Mouse (Mus musculus) hindbrain, embryonic 16.5 days (tissue): Measurements from ENCODE around the gene Slco1a4. TPM values are rescaled to one million over a fixed set of nuclear protein-coding genes. Genes with fewer than 3 reads are reported as not detected.
A peak's percentile ranks its signal among the peaks of the same experiment; 100 is the strongest.

ENCODE experiments used
- ATAC-seq: fragments of 200-750 bp; cut with Nextera tagmentation; 2 replicates; pipeline ENCODE4 v1.8.0; 2017; ENCODE audit warnings: moderate TSS enrichment, moderate library complexity
- H3K27ac ChIP-seq: fragments of 300-500 bp; sonication (generic); 2 replicates; pipeline ENCODE4 v1.5.1; 2014; ENCODE audit warnings: low read depth, mild to moderate bottlenecking, control low read depth, low read length, moderate library complexity
- H3K27me3 ChIP-seq: fragments of 300-500 bp; sonication (generic); replicated peaks from 2 replicates; pipeline ENCODE4 v1.6.1; 2014; ENCODE audit warnings: low read length; ENCODE audit not compliant: control insufficient read depth, insufficient read depth
- H3K36me3 ChIP-seq: fragments of 300-500 bp; sonication (generic); 2 replicates; pipeline ENCODE4 v1.6.1; 2014; ENCODE audit warnings: mild to moderate bottlenecking, low read length, moderate library complexity, mixed read lengths; ENCODE audit not compliant: control insufficient read depth, insufficient read depth
- H3K4me1 ChIP-seq: fragments of 300-500 bp; sonication (generic); 2 replicates; pipeline ENCODE4 v1.6.1; 2014; ENCODE audit warnings: low read depth, low read length; ENCODE audit not compliant: control insufficient read depth, insufficient read depth
- H3K4me2 ChIP-seq: fragments of 300-500 bp; sonication (generic); 2 replicates; pipeline ENCODE4 v1.6.1; 2014; ENCODE audit warnings: mild to moderate bottlenecking, low read length, control low read depth, moderate library complexity
- H3K4me3 ChIP-seq: fragments of 300-500 bp; sonication (generic); 2 replicates; pipeline ENCODE4 v1.5.1; 2014; ENCODE audit warnings: mild to moderate bottlenecking, low read length, control low read depth, moderate library complexity
- H3K9ac ChIP-seq: fragments of 300-500 bp; sonication (generic); 2 replicates; pipeline ENCODE4 v1.6.1; 2014; ENCODE audit warnings: low read depth, mild to moderate bottlenecking, control low read depth, low read length, moderate library complexity
- H3K9me3 ChIP-seq: fragments of 300-500 bp; sonication (generic); 2 replicates; pipeline ENCODE4 v1.6.1; 2014; ENCODE audit warnings: mild to moderate bottlenecking, low read length, moderate library complexity; ENCODE audit not compliant: control insufficient read depth
- WGBS: fragments of 180-500 bp; shearing (Covaris S2); extraction: QIAGEN DNeasy Blood & Tissue Kit; methylation state at CpG from one replicate; pipeline ENCODE4 v1.1.7; 2014; 5-methylcytosine and 5-hydroxymethylcytosine counted together
- polyA plus RNA-seq: library from polyadenylated mRNA; unstranded; fragments of >200 nt; fragmentation: Nextera tagmentation; extraction: Ambion mirVana; gene quantifications from 2 replicates; pipeline ENCODE4 v1.2.1, GENCODE M21; 2015

Gene Slco1a4
- polyA plus RNA-seq, 1 experiment from 2014 or later = 4.9 TPM

DNA sequence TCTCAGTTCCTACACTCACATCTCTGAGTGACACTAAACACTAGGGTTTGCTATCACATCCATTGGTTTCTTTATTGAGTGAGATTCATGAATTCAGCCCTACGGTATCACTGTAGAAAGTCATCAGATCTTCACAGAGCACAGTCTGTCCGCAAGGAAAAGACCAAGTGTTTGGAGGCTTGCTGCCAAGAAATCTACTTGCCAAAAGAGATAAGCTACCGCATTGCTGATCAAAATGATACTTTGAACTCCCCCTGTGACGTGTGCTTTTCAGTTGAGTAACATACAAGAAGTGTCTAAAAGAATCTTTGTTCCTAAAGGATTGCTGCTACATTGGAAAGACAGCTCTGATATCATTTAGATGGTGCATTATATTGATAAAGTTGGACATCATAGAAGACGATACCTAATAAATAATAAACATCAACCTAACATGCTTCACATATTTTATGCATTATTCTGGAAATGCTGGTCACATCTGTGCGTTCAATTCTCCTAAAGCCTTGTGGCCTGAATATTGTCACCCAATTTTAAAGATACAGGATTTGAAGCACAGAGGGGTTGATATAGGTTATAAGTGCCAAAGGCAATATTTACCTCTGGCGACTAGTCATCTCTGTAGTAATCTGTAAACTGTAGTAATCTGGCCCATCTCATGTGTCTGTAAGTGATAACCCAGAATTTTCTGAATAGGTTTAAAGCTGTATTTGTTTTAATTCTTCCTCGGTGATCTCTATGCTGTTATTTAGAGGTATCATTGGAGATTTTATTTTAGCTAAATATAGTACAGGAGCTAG lies 1.9 kb upstream of the Slco1a4 start:
- WGBS = 81% methylated on average over 8 of the region's 8 CpGs
- no peak overlapping the region for H3K4me2 ChIP-seq
- no peaks in the 10 kb centered on the region for H3K4me1 ChIP-seq
- H3K4me3 ChIP-seq = no peak overlapping the region
- ATAC-seq = no peak
- no peaks in the 10 kb centered on the region for H3K9me3 ChIP-seq
- no peaks in the 10 kb centered on the region for H3K36me3 ChIP-seq
- H3K9ac ChIP-seq = no peak overlapping the region
- H3K27ac ChIP-seq = no peak overlapping the region
- H3K27me3 ChIP-seq = no peaks in the 10 kb centered on the region

DNA sequence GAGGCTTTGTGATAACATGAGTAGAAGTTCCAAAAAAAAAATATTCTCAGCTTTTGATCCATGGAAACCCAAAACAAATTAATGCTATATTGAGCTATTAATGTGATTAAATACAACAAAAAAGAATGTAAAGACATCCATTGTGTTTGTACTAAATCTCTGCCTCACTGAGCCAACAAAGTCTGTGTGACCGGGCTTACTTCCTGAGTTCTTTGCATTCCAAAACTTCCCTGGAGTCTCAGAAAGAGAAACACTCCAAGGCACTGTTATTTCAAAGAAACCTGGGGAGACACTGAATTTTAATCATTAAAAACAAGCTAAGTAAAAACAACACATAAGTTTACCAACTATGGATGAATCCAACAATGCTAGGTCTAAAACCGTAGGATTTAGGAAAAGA lies 2.4 kb downstream of the Slco1a4 start:
- 60% methylated on average over 2 of the region's 2 CpGs for WGBS
- H3K9me3 ChIP-seq = no peaks in the 10 kb centered on the region
- H3K4me2 ChIP-seq = no peak overlapping the region
- H3K9ac ChIP-seq = no peak overlapping the region
- no peak for ATAC-seq
- H3K4me3 ChIP-seq = no peak overlapping the region
- H3K4me1 ChIP-seq = no peaks in the 10 kb centered on the region
- no peaks in the 10 kb centered on the region for H3K36me3 ChIP-seq
- H3K27ac ChIP-seq = no peak overlapping the region
- no peaks in the 10 kb centered on the region for H3K27me3 ChIP-seq

- Histone ChIP-seq H3K9me3 (no peaks in the 10 kb centered on the region), H3K4me1 (no peaks in the 10 kb centered on the region), H3K36me3 (no peaks in the 10 kb centered on the region), H3K4me3 (no peak overlapping the region), H3K27me3 (no peaks in the 10 kb centered on the region), H3K27ac (no peak overlapping the region), H3K9ac (no peak overlapping the region), H3K4me2 (no peak overlapping the region)
- 21% methylated on average over 4 of the region's 4 CpGs for WGBS
- ATAC-seq = no peak
Measured at GRCm38 (mm10) chr6:141849051-141849450, 6.9 kb downstream of the Slco1a4 start.

DNA sequence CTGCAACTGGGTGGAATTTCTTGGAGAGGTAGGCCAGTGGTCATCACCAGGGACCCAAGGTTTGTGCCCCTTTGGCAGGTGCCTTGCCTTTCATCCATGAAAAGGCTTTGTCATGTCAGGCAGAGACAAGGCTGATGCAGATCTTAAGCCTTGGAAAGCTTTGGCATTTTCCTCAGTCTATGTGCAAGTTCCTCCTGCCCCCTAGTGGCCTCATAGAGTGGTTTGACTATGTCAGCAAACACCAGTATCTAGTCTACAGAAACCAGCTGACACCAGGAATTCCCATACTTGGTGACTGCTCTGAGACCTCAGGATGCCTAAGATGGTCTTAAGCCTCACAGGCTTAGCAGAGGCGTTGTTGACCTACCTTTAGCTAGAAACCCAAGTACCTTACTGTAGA lies 58.2 kb downstream of the Slco1a4 start:
- no peaks in the 10 kb centered on the region for H3K36me3 ChIP-seq
- no peak overlapping the region for H3K4me3 ChIP-seq
- ATAC-seq = 0 out of 2 replicates have a peak, but pooled peaks have one; percentile 30
- no peak overlapping the region for H3K4me2 ChIP-seq
- H3K27ac ChIP-seq = no peak overlapping the region
- no peaks in the 10 kb centered on the region for H3K9me3 ChIP-seq
- 25% methylated on average over 1 of the region's 1 CpGs for WGBS
- no peaks in the 10 kb centered on the region for H3K27me3 ChIP-seq
- no peak overlapping the region for H3K9ac ChIP-seq
- no peaks in the 10 kb centered on the region for H3K4me1 ChIP-seq

DNA sequence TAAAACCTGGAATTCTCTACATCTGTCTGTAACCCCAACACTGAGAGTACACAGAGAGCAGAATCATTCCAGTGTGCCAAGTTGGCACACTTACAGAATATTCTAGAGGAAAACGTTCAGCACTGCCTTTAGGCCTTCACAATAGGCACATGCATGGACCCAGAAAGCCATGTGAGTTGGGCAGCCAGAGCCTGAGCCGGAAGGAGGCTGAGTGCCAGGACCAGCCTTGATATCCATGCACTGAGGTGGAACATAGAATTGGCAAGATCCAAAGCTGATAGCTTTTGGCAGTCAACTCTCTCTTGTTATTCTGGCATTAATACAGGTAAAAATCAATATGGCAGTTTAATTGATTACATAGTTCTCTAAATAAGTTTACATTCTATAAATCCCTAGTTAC lies 81.5 kb downstream of the Slco1a4 start:
- Histone ChIP-seq H3K4me2 (no peak overlapping the region), H3K4me3 (no peak overlapping the region), H3K27me3 (no peaks in the 10 kb centered on the region), H3K9ac (no peak overlapping the region), H3K36me3 (no peaks in the 10 kb centered on the region), H3K9me3 (no peaks in the 10 kb centered on the region), H3K27ac (no peak overlapping the region), H3K4me1 (no peaks in the 10 kb centered on the region)
- WGBS = 61% methylated on average over 2 of the region's 2 CpGs
- no peak for ATAC-seq

DNA sequence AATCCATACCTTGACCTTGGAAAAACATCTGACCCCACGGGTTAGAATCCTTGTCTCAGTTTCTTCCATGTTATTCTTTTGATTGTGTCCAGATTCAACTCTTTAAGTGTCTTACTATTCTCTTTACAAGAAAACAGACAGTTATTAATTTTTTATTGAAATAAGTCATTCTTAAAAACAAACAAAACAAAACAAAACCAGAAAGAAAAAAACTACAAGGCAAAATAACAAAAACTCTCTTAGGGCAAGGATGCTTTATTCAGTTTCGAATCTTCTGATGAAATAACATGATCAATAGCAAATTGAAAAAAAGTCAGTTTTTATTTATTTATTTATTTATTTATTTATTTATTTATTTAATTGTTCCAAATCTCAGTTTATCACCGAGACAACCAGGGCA lies 82.3 kb downstream of the Slco1a4 start, which contains the start of gene Gm5724:
Gene Gm5724, minus strand, starts transcription at position 101 of the 400 bp plus-strand sequence.
- Histone ChIP-seq H3K27ac (no peak within 1 kb of the TSS), H3K4me1 (no peaks in the 10 kb centered on the region), H3K36me3 (no peaks in the 10 kb centered on the region), H3K27me3 (no peaks in the 10 kb centered on the region), H3K4me3 (no peak within 1 kb of the TSS), H3K9ac (no peak within 1 kb of the TSS), H3K9me3 (no peaks in the 10 kb centered on the region), H3K4me2 (no peak within 1 kb of the TSS)
- 89% methylated on average over 3 of the region's 3 CpGs for WGBS
- no peak for ATAC-seq

Other genes starting within 250 kb of the Slco1a4 start
- not detected in 2 replicates for gene Slco1b2, start 226.7 kb downstream of the Slco1a4 start, polyA plus RNA-seq
- gene Gm5724, start 82.4 kb downstream of the Slco1a4 start, polyA plus RNA-seq = not detected in 2 replicates
- not detected in 2 replicates for gene Slco1a1, start 90.8 kb upstream of the Slco1a4 start, polyA plus RNA-seq
- not detected in 2 replicates for gene Gm6614, start 155.2 kb upstream of the Slco1a4 start, polyA plus RNA-seq